Mouse (Mus musculus) CD4-positive, CD25-positive, alpha-beta regulatory T cell, adult 2 months (primary cell): Measurements from ENCODE around the gene Gpr171.

Experiments used
- DNase-seq: peaks from one replicate; pipeline ENCODE4 v3.0.0-alpha.2; 2012; ENCODE audit warnings: low read depth, low spot score

Gpr171 gene

DNA sequence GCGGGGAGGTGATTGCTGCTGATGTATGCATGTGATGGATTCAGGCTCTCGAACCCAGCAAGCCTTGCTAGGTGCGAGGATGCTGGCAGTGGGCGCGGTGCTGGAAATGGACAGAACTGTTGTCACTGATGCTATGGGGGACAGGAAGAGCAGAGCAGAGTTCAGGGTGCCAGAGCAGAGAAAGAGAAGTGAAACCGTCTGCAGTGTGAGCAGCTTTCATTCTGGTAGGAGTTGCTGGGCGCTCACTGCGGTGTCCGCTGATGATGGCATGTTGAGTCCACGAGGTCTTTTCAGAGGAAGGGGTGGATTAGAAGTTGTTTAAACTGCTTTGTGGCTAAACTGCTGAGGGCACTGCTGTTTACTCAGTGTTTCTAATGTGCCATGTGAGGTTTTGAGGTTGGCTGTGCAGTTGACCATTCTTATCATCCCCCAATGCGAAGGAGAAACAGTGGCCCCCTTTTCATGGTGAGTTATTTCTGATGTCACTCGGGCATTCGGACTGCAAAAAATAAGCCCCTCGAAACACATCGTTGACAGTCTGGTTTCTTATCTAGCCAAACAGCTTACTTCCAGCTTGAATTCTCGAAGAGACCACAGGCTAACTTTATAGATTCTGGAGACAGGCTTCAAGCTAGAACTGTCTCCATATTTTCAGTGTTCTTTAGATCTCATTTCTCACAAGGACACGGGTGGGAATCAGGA is 46.6 kb downstream of the Gpr171 start:
- DNase-seq = no peak
